Mouse (Mus musculus): ENCODE results near the gene Znhit3.

GRCm38 (mm10) chr11:84880971-84881370 lies 35.2 kb downstream of the Znhit3 start:
- TF ChIP-seq CTCF (IDR thresholded peaks at IDR 0.05; ENCODE audit: borderline replicate concordance, insufficient read depth, low read depth, low read length), result no peak
- no peak for TF ChIP-seq POLR2A (IDR thresholded peaks at IDR 0.05; ENCODE audit: borderline replicate concordance, insufficient read depth, low read length)

Measured in cerebellum, adult 2 months (tissue).